Mouse (Mus musculus) limb, embryonic 15.5 days (tissue): Measurements from ENCODE around the gene Heca. TPM values are rescaled to one million over a fixed set of nuclear protein-coding genes. Genes with fewer than 3 reads are reported as not detected.
A peak's percentile ranks its signal among the peaks of the same experiment; 100 is the strongest.

ENCODE experiments used
- ATAC-seq: fragments of 200-750 bp; cut with Nextera tagmentation; 2 replicates; pipeline ENCODE4 v1.8.0; 2017; ENCODE audit warnings: low read depth, moderate TSS enrichment; ENCODE audit not compliant: insufficient number of reproducible peaks, low FRiP score, low TSS enrichment
- H3K27ac ChIP-seq: fragments of 300-500 bp; sonication (generic); 2 replicates; pipeline ENCODE4 v1.5.1; 2015; ENCODE audit warnings: moderate library complexity, mild to moderate bottlenecking, inconsistent platforms
- H3K27me3 ChIP-seq: fragments of 300-500 bp; sonication (generic); 2 replicates; pipeline ENCODE4 v1.6.1; 2015; ENCODE audit warnings: inconsistent platforms
- H3K36me3 ChIP-seq: fragments of 300-500 bp; sonication (generic); 2 replicates; pipeline ENCODE4 v1.6.1; 2015; ENCODE audit warnings: inconsistent platforms
- H3K4me1 ChIP-seq: fragments of 300-500 bp; sonication (generic); 2 replicates; pipeline ENCODE4 v1.6.1; 2015; ENCODE audit warnings: inconsistent platforms
- H3K4me2 ChIP-seq: fragments of 300-500 bp; sonication (generic); 2 replicates; pipeline ENCODE4 v1.6.1; 2015; ENCODE audit warnings: mild to moderate bottlenecking, inconsistent platforms
- H3K4me3 ChIP-seq: fragments of 300-500 bp; sonication (generic); 2 replicates; pipeline ENCODE4 v1.5.1; 2015; ENCODE audit warnings: mild to moderate bottlenecking, inconsistent platforms
- H3K9ac ChIP-seq: fragments of 300-500 bp; sonication (generic); 2 replicates; pipeline ENCODE4 v1.6.1; 2015; ENCODE audit warnings: inconsistent platforms
- H3K9me3 ChIP-seq: fragments of 300-500 bp; sonication (generic); 2 replicates; pipeline ENCODE4 v1.6.1; 2016; ENCODE audit warnings: inconsistent platforms
- WGBS: fragments of 180-500 bp; shearing (Covaris S2); methylation state at CpG from one replicate; pipeline ENCODE4 v1.1.7; 2015; 5-methylcytosine and 5-hydroxymethylcytosine counted together
- polyA plus RNA-seq: library from polyadenylated mRNA; unstranded; fragments of >200 nt; fragmentation: Nextera tagmentation; extraction: Ambion mirVana; gene quantifications from 2 replicates; pipeline ENCODE4 v1.2.1, GENCODE M21; 2015

Heca gene
- polyA plus RNA-seq, 1 experiment from 2014 or later: 7.3 TPM

GRCm38 (mm10) chr10:17878002-17878919, 69.6 kb downstream of the Heca start:
- H3K4me1 ChIP-seq: peaks cover 9% of the 10 kb centered on the region; the same call in 1 of the 2 replicates
- no peaks in the 10 kb centered on the region for H3K27me3 ChIP-seq
- H3K9me3 ChIP-seq: no peaks in the 10 kb centered on the region
- no peak overlapping the region for H3K27ac ChIP-seq
- H3K4me3 ChIP-seq: no peak overlapping the region
- H3K4me2 ChIP-seq: no peak overlapping the region
- H3K36me3 ChIP-seq: no peaks in the 10 kb centered on the region
- ATAC-seq: no peak
- WGBS: 20% methylated on average over 8 of the region's 8 CpGs
- no peak overlapping the region for H3K9ac ChIP-seq

- no peak overlapping the region for H3K4me3 ChIP-seq
- 32% methylated on average over 5 of the region's 5 CpGs for WGBS
- H3K4me1 ChIP-seq: peaks cover 7% of the 10 kb centered on the region; the same call in 1 of the 2 replicates
- no peak overlapping the region for H3K4me2 ChIP-seq
- H3K27ac ChIP-seq: no peak overlapping the region
- H3K36me3 ChIP-seq: no peaks in the 10 kb centered on the region
- no peaks in the 10 kb centered on the region for H3K9me3 ChIP-seq
- peak; percentile 80 for ATAC-seq
- no peaks in the 10 kb centered on the region for H3K27me3 ChIP-seq
- H3K9ac ChIP-seq: no peak overlapping the region
Observed at GRCm38 (mm10) chr10:17869822-17870662, 77.8 kb downstream of the Heca start.

- ATAC-seq: no peak
- H3K4me2 ChIP-seq: no peak overlapping the region
- H3K9me3 ChIP-seq: no peaks in the 10 kb centered on the region
- H3K36me3 ChIP-seq: no peaks in the 10 kb centered on the region
- H3K27ac ChIP-seq: no peak overlapping the region
- 70% methylated on average over 6 of the region's 6 CpGs for WGBS
- H3K27me3 ChIP-seq: no peaks in the 10 kb centered on the region
- no peak overlapping the region for H3K4me3 ChIP-seq
- no peak overlapping the region for H3K9ac ChIP-seq
- H3K4me1 ChIP-seq: no peaks in the 10 kb centered on the region
Observed at GRCm38 (mm10) chr10:17860701-17861480, 87.0 kb downstream of the Heca start.

GRCm38 (mm10) chr10:17857647-17858261, 90.1 kb downstream of the Heca start:
- Histone ChIP-seq H3K4me3 (no peak overlapping the region), H3K36me3 (no peaks in the 10 kb centered on the region), H3K9ac (no peak overlapping the region), H3K9me3 (no peaks in the 10 kb centered on the region), H3K27ac (no peak overlapping the region), H3K4me1 (no peaks in the 10 kb centered on the region), H3K4me2 (no peak overlapping the region), H3K27me3 (no peaks in the 10 kb centered on the region)
- 81% methylated on average over 9 of the region's 9 CpGs for WGBS
- ATAC-seq: no peak

GRCm38 (mm10) chr10:17844781-17845537, 102.9 kb downstream of the Heca start:
- ATAC-seq: peak; percentile 52; the same call in 1 of the 2 replicates
- Histone ChIP-seq H3K9me3 (0 out of 2 replicates have a peak, but pooled peaks cover 5% of the 10 kb centered on the region), H3K4me3 (no peak overlapping the region), H3K36me3 (no peaks in the 10 kb centered on the region), H3K27me3 (no peaks in the 10 kb centered on the region), H3K4me2 (no peak overlapping the region), H3K4me1 (peaks cover 9% of the 10 kb centered on the region; the same call in 1 of the 2 replicates), H3K27ac (peak overlapping the region; percentile 63), H3K9ac (no peak overlapping the region)
- WGBS: 26% methylated on average over 4 of the region's 4 CpGs

- no peak overlapping the region for H3K4me3 ChIP-seq
- H3K36me3 ChIP-seq: no peaks in the 10 kb centered on the region
- H3K27me3 ChIP-seq: no peaks in the 10 kb centered on the region
- 0 out of 2 replicates have a peak, but pooled peaks cover 2% of the 10 kb centered on the region for H3K9me3 ChIP-seq
- 86% methylated on average over 3 of the region's 3 CpGs for WGBS
- no peak overlapping the region for H3K9ac ChIP-seq
- no peak overlapping the region for H3K4me2 ChIP-seq
- H3K27ac ChIP-seq: no peak overlapping the region
- peaks cover 9% of the 10 kb centered on the region; the same call in 1 of the 2 replicates for H3K4me1 ChIP-seq
- no peak for ATAC-seq
Observed at GRCm38 (mm10) chr10:17842030-17842429, 105.8 kb downstream of the Heca start.

GRCm38 (mm10) chr10:17836275-17836674, 111.6 kb downstream of the Heca start:
- no peak overlapping the region for H3K9ac ChIP-seq
- H3K9me3 ChIP-seq: no peaks in the 10 kb centered on the region
- no peak overlapping the region for H3K4me3 ChIP-seq
- no peak overlapping the region for H3K27ac ChIP-seq
- H3K4me1 ChIP-seq: no peaks in the 10 kb centered on the region
- H3K36me3 ChIP-seq: no peaks in the 10 kb centered on the region
- H3K27me3 ChIP-seq: no peaks in the 10 kb centered on the region
- no peak overlapping the region for H3K4me2 ChIP-seq
- ATAC-seq: no peak
- WGBS: 93% methylated on average over 1 of the region's 1 CpGs

- Histone ChIP-seq H3K27me3 (no peaks in the 10 kb centered on the region), H3K4me3 (no peak overlapping the region), H3K36me3 (no peaks in the 10 kb centered on the region), H3K9ac (no peak overlapping the region), H3K27ac (no peak overlapping the region), H3K4me1 (no peaks in the 10 kb centered on the region), H3K4me2 (no peak overlapping the region), H3K9me3 (no peaks in the 10 kb centered on the region)
- WGBS: 84% methylated on average over 6 of the region's 6 CpGs
- ATAC-seq: no peak
Observed at GRCm38 (mm10) chr10:17835031-17835430, 112.8 kb downstream of the Heca start.

GRCm38 (mm10) chr10:17831041-17831440, 116.8 kb downstream of the Heca start:
- Histone ChIP-seq H3K27me3 (no peaks in the 10 kb centered on the region), H3K4me2 (no peak overlapping the region), H3K27ac (no peak overlapping the region), H3K36me3 (no peaks in the 10 kb centered on the region), H3K9ac (no peak overlapping the region), H3K4me1 (0 out of 2 replicates have a peak, but pooled peaks cover 6% of the 10 kb centered on the region), H3K9me3 (no peaks in the 10 kb centered on the region), H3K4me3 (no peak overlapping the region)
- WGBS: 61% methylated on average over 3 of the region's 3 CpGs
- ATAC-seq: no peak

GRCm38 (mm10) chr10:17829205-17829604, 118.7 kb downstream of the Heca start:
- Histone ChIP-seq H3K9ac (no peak overlapping the region), H3K4me2 (no peak overlapping the region), H3K27ac (no peak overlapping the region), H3K4me3 (no peak overlapping the region), H3K4me1 (0 out of 2 replicates have a peak, but pooled peaks cover 6% of the 10 kb centered on the region), H3K27me3 (no peaks in the 10 kb centered on the region), H3K36me3 (no peaks in the 10 kb centered on the region), H3K9me3 (no peaks in the 10 kb centered on the region)
- whole genome bisulfite sequencing: 87% methylated on average over 4 of the region's 4 CpGs
- no peak for ATAC-seq
